Mouse (Mus musculus): ENCODE data around the gene Ggn.
"Not testable (repeated sequence)": the region's sequence is repeated elsewhere in the genome, so short reads cannot be mapped to it uniquely, and the experiment has no call there.

Ggn gene

DNA sequence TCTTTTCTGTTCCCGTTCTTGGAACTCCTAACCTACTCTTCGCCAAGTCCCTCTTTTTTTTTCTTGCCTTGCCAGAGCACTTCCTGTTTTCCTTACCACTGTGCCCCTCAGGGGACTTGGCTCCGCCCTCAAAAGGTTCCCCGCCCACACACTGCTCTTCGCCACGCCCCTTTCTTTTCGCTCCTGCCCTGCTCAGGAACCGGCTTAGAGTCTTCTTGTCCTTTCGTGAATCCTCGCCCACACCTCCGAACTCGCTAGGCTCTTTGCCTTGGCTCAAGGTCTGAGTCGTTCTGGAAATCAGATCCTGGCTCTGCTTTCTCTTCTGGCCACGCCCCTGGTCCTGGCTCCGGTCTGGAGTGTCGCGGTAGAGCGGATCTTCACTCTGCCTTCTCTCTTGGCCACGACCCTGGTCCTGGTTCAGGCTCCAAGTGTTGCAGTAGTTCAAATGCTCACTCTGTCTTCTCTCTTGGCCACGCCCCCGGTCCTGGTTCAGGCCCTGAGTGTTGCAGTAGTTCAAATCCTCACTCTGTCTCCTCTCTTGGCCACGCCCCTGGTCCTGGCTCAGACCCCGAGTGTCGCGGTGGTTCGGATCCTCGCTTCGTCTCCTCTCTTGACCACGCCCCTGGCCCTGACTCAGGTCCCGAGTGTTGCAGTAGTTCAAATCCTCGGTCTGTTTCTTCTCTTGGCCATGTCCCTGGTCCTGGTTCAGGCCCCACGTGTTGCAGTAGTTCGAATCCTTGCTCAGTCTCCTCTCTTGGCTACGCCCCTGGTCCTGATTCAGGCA lies 41.6 kb downstream of the Ggn start:
- in situ Hi-C loops (cut with MboI, MseI) = no loop called here

DNA sequence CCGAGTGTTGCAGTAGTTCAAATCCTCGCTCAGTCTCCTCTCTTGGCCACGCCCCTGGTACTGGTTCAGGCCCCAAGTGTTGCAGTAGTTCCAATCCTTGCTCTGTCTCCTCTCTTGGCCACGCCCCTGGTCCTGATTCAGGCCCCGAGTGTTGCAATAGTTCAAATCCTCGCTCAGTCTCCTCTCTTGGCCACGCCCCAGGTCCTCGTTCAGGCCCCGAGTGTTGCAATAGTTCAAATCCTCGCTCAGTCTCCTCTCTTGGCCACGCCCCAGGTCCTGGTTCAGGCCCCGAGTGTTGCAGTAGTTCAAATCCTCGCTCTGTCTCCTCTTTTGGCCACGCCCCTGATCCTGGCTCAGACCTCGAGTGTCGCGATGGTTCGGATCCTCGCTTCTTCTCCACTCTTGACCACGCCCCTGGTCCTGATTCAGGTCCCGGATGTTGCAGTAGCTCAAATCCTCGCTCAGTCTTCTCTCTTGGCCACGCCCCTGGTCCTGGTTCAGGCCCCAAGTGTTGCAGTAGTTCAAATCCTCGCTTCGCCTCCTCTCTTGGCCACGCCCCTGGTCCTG lies 42.3 kb downstream of the Ggn start:
- in situ Hi-C loops (cut with MboI, MseI) = no loop called here

DNA sequence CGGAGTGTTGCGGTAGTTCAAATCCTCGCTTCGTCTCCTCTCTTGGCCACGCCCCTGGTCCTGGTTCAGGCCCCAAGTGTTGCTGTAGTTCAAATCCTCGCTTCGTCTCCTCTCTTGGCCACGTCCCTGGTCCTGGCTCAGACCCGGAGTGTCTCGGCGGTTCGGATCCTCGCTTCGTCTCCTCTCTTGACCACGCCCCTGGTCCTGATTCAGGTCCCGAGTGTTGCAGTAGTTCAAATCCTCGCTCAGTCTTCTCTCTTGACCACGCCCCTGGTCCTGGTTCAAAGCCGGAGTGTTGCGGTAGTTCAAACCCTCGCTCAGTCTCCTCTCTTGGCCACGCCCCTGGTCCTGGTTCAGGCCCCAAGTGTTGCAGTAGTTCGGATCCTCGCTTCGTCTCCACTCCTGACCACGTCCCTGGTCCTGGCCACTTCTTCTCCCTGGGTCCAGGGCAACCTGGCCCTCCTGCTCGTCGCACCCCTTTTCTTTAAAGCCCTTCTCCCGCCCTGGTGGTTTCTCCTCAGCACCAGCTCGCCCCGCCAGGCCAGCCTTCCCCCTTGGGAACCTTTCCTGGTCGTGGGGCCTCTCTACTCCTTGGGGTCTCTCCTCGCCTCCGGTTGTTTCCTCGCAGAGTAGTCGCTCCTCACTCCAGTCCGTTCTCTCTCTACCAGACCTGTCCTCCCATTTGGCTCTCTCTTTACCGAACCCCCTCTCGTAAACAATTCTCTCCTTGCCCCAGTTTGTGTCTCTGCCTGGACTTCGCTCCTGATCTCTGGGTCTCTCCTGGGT lies 43.0 kb downstream of the Ggn start:
- in situ Hi-C loops (cut with MboI, MseI) = not testable (repeated sequence)

DNA sequence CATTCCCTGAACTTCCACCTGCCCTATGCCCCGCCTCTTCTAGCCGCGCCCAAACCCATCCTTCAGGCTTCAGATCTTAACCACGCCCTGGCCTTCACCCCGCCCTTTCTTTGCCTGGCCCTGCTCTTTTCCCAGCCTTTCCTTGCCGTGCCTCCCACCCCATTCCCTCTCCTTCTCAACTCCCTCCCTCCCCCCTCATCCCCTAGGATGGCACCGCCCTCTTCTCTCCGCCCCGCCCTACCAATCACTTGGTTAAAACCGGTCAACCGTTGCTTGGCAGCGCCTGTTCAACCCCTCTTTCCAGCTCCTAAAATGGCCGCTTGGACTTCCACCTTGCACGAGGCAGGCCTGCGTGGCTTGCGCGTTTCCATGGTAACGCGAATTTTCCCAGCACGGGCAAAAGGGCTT lies 43.7 kb downstream of the Ggn start, which contains the start of gene Catsperg1:
Gene Catsperg1, minus strand, starts transcription at position 361 of the 408 bp plus-strand sequence.
- in situ Hi-C loops (cut with MboI, MseI) = no loop called here

DNA sequence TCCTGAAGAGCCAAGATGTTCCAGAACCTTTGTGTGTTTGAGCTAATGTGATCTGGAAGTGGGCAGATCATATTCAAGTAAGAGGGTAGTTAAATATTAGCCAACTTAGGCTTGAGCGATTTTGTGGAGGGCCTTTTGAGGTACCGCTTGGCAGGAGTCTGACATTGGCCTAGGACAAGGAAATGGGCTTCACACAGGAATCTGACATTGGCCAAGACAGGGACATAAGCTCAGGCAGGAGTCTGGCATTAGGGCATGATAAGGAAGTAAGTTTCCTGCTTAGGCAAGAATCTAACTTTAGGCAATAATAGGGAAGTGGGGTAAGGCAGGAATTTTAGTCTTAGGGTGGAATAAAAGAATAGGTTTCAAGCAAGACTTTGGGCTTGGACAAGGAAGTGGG lies 44.2 kb downstream of the Ggn start:
- in situ Hi-C loops (cut with MboI, MseI) = no loop called here

DNA sequence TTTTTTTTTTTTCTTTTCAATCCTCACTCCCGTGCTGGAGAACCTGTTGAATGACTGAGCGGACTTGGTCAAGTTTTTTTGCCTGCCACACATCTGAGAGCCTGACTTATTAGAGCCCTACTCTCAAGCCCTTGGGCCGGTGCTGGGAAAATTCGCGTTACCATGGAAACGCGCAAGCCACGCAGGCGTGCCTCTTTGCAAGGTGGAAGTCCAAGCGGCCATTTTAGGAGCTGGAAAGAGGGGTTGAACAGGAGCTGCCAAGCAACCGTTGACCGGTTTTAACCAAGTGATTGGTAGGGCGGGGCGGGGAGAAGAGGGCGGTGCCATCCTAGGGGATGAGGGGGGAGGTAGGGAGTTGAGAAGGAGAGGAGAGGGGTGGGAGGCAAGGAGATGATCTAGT lies 44.8 kb downstream of the Ggn start:
- in situ Hi-C loops (cut with MboI, MseI) = no loop called here
